Mouse (Mus musculus): ENCODE measurements around the gene Gm29666. TPM values are rescaled to one million over a fixed set of nuclear protein-coding genes. Genes with fewer than 3 reads are reported as not detected.

Gene Gm29666
- polyA plus RNA-seq (2015; fragmentation: Nextera tagmentation; extraction: Ambion mirVana), result 0.48 and 0.75 TPM in 2 replicates

GRCm38 (mm10) chr15:84919938-84920337 is at the start of gene Gm29666:
Gene Gm29666, minus strand, starts transcription at chr15:84920038.
- no peak for DNase-seq (ENCODE audit: low spot score)

- DNase-seq (ENCODE audit: low spot score), result no peak
These were observed 48.7 kb upstream of the Gm29666 start for GRCm38 (mm10) chr15:84968534-84968933.

DNA sequence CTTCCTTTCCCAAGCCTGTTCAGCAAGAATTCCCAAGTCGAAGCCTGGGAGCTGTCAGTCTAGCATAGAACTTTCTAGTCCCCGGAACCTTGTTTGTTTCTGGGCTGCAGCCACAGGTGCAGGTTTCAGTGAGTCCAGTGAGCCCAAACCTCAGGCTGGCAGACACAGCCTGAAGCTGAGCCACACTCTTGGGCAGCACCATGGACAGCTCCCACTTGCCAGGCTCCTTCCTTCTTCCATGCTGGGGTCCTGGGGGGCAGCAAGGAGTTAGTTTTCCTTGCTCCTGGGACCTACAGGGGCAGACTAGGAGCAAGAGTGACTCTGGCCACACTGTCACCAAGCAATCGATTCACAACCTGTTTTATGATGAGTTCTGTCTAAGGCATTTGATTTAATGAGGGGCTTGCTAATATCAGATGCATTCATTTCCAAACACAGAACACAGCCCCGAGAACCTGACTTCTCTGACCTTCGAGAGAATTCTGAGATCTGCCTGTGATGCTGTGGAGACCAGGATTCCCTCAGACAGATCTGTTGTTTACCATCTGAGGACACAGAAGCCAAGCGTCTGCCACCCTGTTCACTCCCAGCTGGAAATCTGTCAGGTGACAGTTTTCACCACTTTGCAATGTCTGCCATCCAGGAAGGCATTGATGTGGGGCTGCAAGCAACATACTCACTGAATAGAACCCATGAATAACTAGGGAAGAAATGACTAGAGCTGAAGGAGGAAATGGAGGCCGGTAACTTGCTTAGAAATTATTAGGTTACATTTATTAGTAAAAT is 45.9 kb upstream of the Gm29666 start:
- DNase-seq (ENCODE audit: low spot score), result peak; percentile 67

DNA sequence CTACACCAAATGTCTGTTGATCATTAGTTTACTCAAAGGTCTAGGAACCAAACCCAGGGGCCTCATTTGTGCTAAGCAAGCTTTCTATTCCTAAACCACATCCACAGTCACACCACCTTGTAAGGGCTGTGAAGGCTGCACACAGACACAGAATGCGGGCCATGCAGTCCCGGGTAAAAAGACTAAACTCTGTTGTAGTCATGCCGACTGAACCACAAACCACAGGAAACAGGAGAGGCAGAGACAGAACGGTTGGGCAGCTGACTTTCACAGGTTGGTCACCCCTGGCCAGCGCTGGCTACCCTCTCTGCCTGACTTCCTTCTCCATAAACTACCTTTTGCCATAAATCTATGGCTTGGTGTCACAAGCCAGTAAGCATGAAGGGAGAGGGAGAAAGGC is 44.9 kb upstream of the Gm29666 start:
- DNase-seq (ENCODE audit: low spot score), result peak; percentile 36

- no peak for DNase-seq (ENCODE audit: low spot score)
These were observed 42.7 kb upstream of the Gm29666 start for GRCm38 (mm10) chr15:84962518-84962917.

DNA sequence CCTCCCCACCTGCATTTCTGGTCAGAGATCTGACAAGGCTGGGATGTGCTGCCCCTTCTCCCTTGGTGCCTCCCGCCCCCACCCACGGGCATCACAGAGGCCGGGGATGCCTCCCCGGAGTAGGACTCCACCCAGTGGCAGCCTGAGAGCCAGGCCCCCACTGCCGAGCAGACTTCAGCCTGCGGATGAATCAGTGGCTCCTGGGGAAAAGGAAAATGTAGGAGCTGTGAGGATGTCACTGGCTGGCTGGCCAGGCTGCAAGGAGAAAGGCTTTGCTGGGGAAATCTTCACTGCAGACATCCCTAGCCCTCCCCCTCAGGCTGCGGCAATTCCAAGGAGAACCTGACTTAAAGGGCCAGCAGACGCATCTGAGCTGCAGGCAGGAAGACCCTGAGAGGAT is 40.9 kb upstream of the Gm29666 start:
- no peak for DNase-seq (ENCODE audit: low spot score)

DNA sequence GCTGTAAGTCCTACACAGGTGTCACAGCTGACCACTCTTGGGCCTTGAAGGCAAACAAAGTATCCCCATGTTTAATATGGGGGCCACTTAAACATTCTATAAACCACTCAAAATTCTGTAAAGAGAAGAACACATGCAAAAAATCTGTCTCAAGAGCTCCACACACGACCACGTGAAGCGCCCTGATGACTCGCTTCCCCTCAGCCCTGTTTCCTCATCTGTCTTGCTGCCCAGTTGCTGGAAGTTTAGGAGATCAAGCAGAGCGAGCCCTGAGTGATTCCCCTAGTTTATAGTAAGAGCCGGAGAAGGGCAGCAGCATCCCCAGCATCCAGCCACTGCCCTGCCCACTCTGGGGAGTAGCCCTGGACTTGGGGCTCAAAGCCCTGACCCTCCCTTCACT is 40.1 kb upstream of the Gm29666 start:
- DNase-seq (ENCODE audit: low spot score), result no peak

DNA sequence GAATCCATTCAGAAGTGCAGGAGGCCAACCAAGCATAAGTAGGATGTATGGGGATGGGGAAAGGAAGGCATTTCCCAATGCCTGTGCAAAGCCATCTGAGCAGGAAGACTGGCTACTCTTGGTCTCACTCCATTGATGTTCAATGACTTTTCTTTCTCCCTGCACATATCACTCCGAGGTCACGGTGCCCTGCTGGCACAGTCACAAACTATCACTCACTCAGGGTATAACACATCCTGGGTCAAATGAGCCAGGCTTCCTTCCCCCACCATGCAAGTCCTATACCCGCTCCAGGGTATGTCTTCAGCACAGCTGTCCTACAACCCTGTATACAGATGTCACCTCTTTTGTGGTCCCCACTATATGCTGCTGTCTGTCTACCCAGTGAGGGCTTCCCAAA is 38.5 kb upstream of the Gm29666 start:
- DNase-seq (ENCODE audit: low spot score), result no peak

- DNase-seq (ENCODE audit: low spot score), result no peak
These were observed 38.0 kb upstream of the Gm29666 start for GRCm38 (mm10) chr15:84957851-84958250.

- DNase-seq (ENCODE audit: low spot score), result no peak
These were observed 33.4 kb upstream of the Gm29666 start for GRCm38 (mm10) chr15:84953259-84953658.

DNA sequence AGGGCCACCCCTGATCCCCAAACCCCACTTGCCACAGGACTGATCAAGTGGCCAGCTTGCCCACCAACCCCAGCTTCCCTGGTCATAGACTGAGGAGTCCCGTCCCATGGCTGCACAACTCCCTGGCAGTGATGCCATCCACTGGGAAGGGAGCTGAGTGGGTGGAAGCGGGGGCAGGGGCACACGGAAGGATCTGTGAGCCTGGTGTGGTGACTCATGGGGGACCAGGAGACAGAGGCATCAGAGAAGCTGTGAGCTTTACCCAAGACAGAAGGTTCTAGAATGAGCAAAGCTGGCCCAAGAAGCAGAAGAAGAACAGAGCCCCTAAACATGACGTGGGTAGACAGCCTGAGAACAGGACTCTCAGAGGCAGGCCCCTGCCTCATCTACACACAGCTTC is 30.2 kb upstream of the Gm29666 start:
- DNase-seq (ENCODE audit: low spot score), result no peak

DNA sequence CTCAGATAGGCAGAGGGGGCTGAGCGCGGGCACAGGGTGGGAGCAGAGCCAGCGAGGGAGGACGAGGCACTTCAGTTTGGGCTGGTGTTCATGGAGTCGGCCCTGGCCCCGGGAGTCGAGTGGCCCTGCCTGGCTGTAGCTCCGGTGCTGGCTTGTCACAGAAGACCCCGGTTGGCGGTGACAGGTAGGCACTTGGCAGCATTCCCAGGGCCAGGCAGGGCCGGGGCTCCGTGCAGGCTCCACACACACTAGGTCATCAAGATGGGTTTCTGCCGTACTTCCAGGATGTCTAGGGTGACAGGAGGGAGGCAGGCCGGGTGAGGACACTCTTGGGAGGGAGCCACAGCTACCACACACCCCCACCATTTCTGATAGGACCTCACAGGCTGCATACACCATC is 29.2 kb upstream of the Gm29666 start:
- DNase-seq (ENCODE audit: low spot score), result no peak

GRCm38 (mm10) chr15:84944319-84944718 is 24.5 kb upstream of the Gm29666 start:
- no peak for DNase-seq (ENCODE audit: low spot score)

GRCm38 (mm10) chr15:84942647-84943285 is 22.9 kb upstream of the Gm29666 start:
- DNase-seq (ENCODE audit: low spot score), result no peak

DNA sequence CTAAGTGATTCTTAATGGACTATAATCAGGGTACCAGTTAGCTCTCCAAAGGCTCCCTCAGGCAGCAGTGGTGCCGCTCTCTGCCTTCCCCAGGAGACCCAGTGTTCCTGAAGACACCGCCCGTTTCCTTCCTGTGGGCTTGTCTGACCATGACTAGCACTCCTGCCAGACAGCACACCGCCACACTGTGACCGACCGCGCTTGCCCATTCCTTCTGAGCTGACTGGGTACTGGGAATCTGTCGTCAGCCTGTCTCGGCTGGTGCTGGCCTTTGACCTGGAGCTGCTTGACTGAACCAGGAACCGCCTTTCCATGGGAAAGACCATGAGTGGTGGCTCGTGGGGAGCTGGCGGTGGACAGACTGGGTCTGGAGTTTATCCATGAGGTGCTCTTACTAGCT is 20.3 kb upstream of the Gm29666 start:
- DNase-seq (ENCODE audit: low spot score), result no peak

DNA sequence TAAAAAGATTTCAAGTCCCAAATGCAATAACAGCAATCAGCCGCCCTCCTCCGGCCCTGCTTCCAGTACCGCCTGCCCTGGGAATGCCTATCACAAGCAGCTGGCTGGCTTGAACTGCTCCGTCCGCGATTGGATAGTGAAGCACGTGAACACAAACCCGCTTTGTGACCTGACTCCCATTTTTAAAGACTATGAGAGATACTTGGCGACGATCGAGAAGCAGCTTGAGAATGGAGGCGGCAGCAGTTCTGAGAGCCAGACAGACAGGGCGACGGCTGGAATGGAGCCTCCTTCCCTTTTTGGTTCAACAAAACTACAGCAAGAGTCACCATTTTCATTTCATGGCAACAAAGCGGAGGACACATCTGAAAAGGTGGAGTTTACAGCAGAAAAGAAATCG is 15.1 kb upstream of the Gm29666 start:
- no peak for DNase-seq (ENCODE audit: low spot score)

- no peak for DNase-seq (ENCODE audit: low spot score)
These were observed 12.5 kb upstream of the Gm29666 start for GRCm38 (mm10) chr15:84932351-84932750.

DNA sequence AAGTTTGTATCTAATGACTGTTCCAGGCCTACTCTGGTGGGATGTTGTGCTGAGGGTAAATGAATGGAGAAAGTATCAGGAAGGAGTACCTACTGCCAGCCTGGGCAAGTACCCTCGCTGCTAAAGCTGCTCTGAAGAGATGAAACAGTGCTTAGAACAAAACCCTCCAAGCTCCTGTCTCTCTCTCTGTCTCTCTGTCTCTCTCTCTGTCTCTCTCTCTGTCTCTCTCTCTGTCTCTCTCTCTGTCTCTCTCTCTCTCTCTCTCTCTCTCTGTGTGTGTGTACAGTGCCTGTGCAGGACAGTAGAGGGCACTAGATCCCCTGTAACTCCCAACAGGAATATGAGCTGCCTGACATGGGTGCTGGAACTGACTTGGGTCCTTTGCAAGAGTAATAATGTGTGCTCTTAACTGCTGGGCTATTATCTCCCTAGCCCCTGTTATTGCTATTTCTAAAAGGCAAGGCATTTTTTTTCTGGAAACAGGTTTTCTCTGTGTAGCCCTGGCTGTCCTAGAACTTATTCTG is 5.7 kb upstream of the Gm29666 start:
- peak; percentile 11 for DNase-seq (ENCODE audit: low spot score)

GRCm38 (mm10) chr15:84924781-84925315 is 5.0 kb upstream of the Gm29666 start:
- peak; percentile 35 for DNase-seq (ENCODE audit: low spot score)

GRCm38 (mm10) chr15:84923508-84924181 is 3.8 kb upstream of the Gm29666 start:
- DNase-seq (ENCODE audit: low spot score), result no peak

DNA sequence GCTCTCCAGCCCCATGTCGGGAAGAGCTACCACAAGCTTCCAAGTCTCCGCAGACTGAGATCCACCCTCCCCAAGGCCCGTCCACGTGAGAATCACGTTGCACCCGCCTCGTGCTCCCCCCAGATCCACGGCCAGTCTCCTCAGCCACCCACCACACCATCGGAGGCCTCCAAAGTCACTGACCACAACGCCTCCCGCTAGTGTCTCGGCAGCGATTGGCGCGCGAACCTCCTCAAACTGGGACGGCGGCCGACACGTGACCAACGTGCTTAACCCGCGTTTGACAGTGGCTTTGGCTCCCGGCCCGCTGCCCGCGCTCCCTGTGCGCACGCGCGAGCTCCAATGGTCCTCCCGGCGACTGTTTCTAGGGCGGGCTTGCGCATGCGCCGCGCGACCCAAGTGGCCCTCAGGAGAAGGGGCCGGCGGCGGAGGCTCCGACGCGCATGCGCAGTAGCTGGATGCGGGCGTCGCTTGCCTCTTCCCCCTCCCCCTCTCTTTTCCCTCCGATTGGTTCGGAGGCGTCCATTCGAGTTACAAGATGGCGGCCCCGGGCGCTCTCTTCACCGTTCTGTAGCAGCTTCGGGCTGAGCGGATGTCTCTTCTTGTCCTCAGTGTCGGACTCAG is 3.2 kb upstream of the Gm29666 start, which contains the start of gene Nup50:
Gene Nup50 (plus strand): TSS at position 528 of the 624 bp plus-strand sequence.
- DNase-seq (ENCODE audit: low spot score), result peak; percentile 99

Measured in thymus, postnatal 0 days (tissue).